Comparison of ENCODE assay signal across 8 mouse cellular contexts in the genomic region with DNA sequence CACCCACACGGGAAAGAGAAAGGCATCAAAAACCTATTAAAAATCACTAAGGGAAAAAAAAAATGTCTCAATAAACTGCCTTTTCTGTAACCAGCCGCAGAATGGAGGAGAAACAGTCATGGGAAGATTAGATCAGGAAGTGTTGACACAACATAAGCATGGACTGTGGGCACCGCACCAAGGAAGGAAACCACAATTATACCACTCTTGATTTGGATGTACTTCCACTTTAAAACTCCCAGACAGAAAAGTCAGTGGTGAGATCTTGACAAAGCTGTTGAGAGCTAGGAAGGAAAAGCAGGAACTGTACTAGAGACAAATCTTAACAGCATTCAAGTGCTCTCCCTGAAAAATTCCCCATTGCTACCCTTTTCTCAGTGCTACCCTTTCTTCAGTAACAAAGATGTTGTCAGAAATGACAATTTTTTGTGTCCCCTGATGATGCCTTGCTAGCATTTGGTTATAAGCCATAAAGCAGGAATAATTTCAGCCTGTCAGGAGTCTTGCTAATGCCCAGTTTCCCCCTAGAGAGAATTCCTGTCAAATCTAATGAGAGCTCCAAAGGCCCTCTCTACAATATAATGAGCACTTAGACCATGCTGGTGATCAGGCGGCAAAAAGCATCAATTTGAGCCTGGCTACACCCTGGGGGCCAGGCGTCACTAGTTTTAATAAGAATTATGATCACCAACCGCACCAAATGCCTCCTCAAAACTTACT. TPM values are rescaled to one million over a fixed set of nuclear protein-coding genes. Genes with fewer than 3 reads are reported as not detected.
DNase-seq lines count a peak whose midpoint lies in the region; ATAC-seq lines count a peak whose summit lies in the region.

No protein-coding gene starts in this region.

- no peak overlapping the region for H3K4me3 ChIP-seq in heart, embryonic 12.5 days
- 0 out of 2 replicates have a peak overlapping the region, but pooled peaks have one; percentile 6 for H3K4me3 ChIP-seq in embryonic facial prominence, embryonic 11.5 days (ENCODE audit: low read depth, low read length)
- H3K4me3 ChIP-seq in hindbrain, embryonic 16.5 days (ENCODE audit: low read length) = peak overlapping the region; percentile 29
- H3K4me3 ChIP-seq in midbrain, embryonic 14.5 days (replicated peaks; ENCODE audit: low read depth, low read length) = peak overlapping the region; percentile 91

- H3K36me3 ChIP-seq in heart, embryonic 12.5 days = no peaks in the 10 kb centered on the region; the same call in 1 of the 2 replicates
- peaks cover 5% of the 10 kb centered on the region for H3K36me3 ChIP-seq in embryonic facial prominence, embryonic 11.5 days (replicated peaks; ENCODE audit: control insufficient read depth, insufficient read depth, low read depth, low read length)
- H3K36me3 ChIP-seq in hindbrain, embryonic 16.5 days (ENCODE audit: control insufficient read depth, insufficient read depth, low read length) = no peaks in the 10 kb centered on the region
- no peaks in the 10 kb centered on the region for H3K36me3 ChIP-seq in midbrain, embryonic 14.5 days (ENCODE audit: control insufficient read depth, insufficient read depth, low read length)

- no peaks in the 10 kb centered on the region for H3K9me3 ChIP-seq in heart, embryonic 12.5 days (replicated peaks)
- no peaks in the 10 kb centered on the region for H3K9me3 ChIP-seq in embryonic facial prominence, embryonic 11.5 days (replicated peaks; ENCODE audit: control insufficient read depth, low read length)
- H3K9me3 ChIP-seq in hindbrain, embryonic 16.5 days (ENCODE audit: control insufficient read depth, low read length) = no peaks in the 10 kb centered on the region
- no peaks in the 10 kb centered on the region for H3K9me3 ChIP-seq in midbrain, embryonic 14.5 days (ENCODE audit: control insufficient read depth, low read length)

- 43% methylated on average over 6 of the region's 6 CpGs for WGBS in heart, embryonic 12.5 days
- 44% methylated on average over 6 of the region's 6 CpGs for whole genome bisulfite sequencing in embryonic facial prominence, embryonic 11.5 days
- 40% methylated on average over 6 of the region's 6 CpGs for WGBS in hindbrain, embryonic 16.5 days
- WGBS in midbrain, embryonic 14.5 days = 32% methylated on average over 6 of the region's 6 CpGs

- no peak overlapping the region; the same call in 1 of the 2 replicates for H3K4me2 ChIP-seq in heart, embryonic 12.5 days
- no peak overlapping the region for H3K4me2 ChIP-seq in embryonic facial prominence, embryonic 11.5 days (ENCODE audit: low read depth, low read length)
- peak overlapping the region; percentile 53 for H3K4me2 ChIP-seq in hindbrain, embryonic 16.5 days (ENCODE audit: low read length)
- peak overlapping the region; percentile 66 for H3K4me2 ChIP-seq in midbrain, embryonic 14.5 days (ENCODE audit: low read length)

- peaks cover 53% of the 10 kb centered on the region for H3K27me3 ChIP-seq in heart, embryonic 12.5 days (replicated peaks)
- H3K27me3 ChIP-seq in embryonic facial prominence, embryonic 11.5 days (ENCODE audit: control insufficient read depth, insufficient read depth, low read length) = no peaks in the 10 kb centered on the region
- no peaks in the 10 kb centered on the region for H3K27me3 ChIP-seq in hindbrain, embryonic 16.5 days (replicated peaks; ENCODE audit: control insufficient read depth, insufficient read depth, low read length)
- H3K27me3 ChIP-seq in midbrain, embryonic 14.5 days (ENCODE audit: control insufficient read depth, insufficient read depth, low read length) = no peaks in the 10 kb centered on the region

- ATAC-seq in heart, embryonic 12.5 days (ENCODE audit: insufficient number of reproducible peaks, low FRiP score) = no peak
- no peak for ATAC-seq in embryonic facial prominence, embryonic 11.5 days (replicated peaks; ENCODE audit: insufficient number of reproducible peaks, low FRiP score, low TSS enrichment, low read depth)
- ATAC-seq in hindbrain, embryonic 16.5 days = no peak
- ATAC-seq in midbrain, embryonic 14.5 days (ENCODE audit: low FRiP score, low TSS enrichment) = no peak

- peaks cover 31% of the 10 kb centered on the region for H3K4me1 ChIP-seq in heart, embryonic 12.5 days (replicated peaks)
- peaks cover 3% of the 10 kb centered on the region; the same call in 1 of the 2 replicates for H3K4me1 ChIP-seq in embryonic facial prominence, embryonic 11.5 days (ENCODE audit: control insufficient read depth, insufficient read depth, low read length)
- peaks cover 27% of the 10 kb centered on the region for H3K4me1 ChIP-seq in hindbrain, embryonic 16.5 days (ENCODE audit: control insufficient read depth, insufficient read depth, low read depth, low read length)
- peaks cover 44% of the 10 kb centered on the region for H3K4me1 ChIP-seq in midbrain, embryonic 14.5 days (ENCODE audit: control insufficient read depth, insufficient read depth, low read length)

- H3K9ac ChIP-seq in heart, embryonic 12.5 days = no peak overlapping the region
- H3K9ac ChIP-seq in embryonic facial prominence, embryonic 11.5 days (replicated peaks; ENCODE audit: low read length) = no peak overlapping the region
- H3K9ac ChIP-seq in hindbrain, embryonic 16.5 days (ENCODE audit: low read depth, low read length) = peak overlapping the region; percentile 13
- H3K9ac ChIP-seq in midbrain, embryonic 14.5 days (replicated peaks; ENCODE audit: low read length) = no peak overlapping the region

- no peak overlapping the region for H3K27ac ChIP-seq in heart, embryonic 12.5 days (ENCODE audit: poor library complexity, severe bottlenecking)
- no peak overlapping the region for H3K27ac ChIP-seq in embryonic facial prominence, embryonic 11.5 days (replicated peaks; ENCODE audit: low read depth, low read length)
- H3K27ac ChIP-seq in hindbrain, embryonic 16.5 days (ENCODE audit: low read depth, low read length) = no peak overlapping the region
- H3K27ac ChIP-seq in midbrain, embryonic 14.5 days (replicated peaks; ENCODE audit: low read depth, low read length) = no peak overlapping the region

- peak; percentile 48 for DNase-seq in heart, adult 8-10 months (ENCODE audit: low spot score)
- DNase-seq in embryonic facial prominence, embryonic 11.5 days (ENCODE audit: low spot score) = peak; percentile 40
- DNase-seq in midbrain, embryonic 14.5 days = peak; percentile 75
- no peak for DNase-seq in left cerebral cortex, adult 11 months (ENCODE audit: low spot score)
- no peak for DNase-seq in ovary, postnatal 14 days (ENCODE audit: low spot score)
- DNase-seq in layer of hippocampus, adult 8-10 months (ENCODE audit: low spot score in 2 of 2) = no peak

RNA-seq across cellular contexts. Expression of a gene that starts 5.4 kb away (rescaled TPM):
- total RNA-seq in heart, adult 8-10 months (2022) = 10 to 100 TPM in 1 of 4 experiments, 1 to 10 TPM in 3; 6.6 to 10.1 (median 7.9) TPM
- 11.1 and 13.3 TPM in 2 replicates for polyA plus RNA-seq in heart, embryonic 12.5 days (2016; fragmentation: Nextera tagmentation; extraction: Ambion mirVana)
- polyA plus RNA-seq in embryonic facial prominence, embryonic 11.5 days (2014; fragmentation: Nextera tagmentation; extraction: Ambion mirVana) = 40.1 and 40.9 TPM in 2 replicates
- 26.8 and 31.5 TPM in 2 replicates for polyA plus RNA-seq in hindbrain, embryonic 16.5 days (2015; fragmentation: Nextera tagmentation; extraction: Ambion mirVana)
- polyA plus RNA-seq in midbrain, embryonic 14.5 days (2014; fragmentation: Nextera tagmentation; extraction: Ambion mirVana) = 43.5 and 51.0 TPM in 2 replicates
- total RNA-seq in layer of hippocampus, adult 8-10 months (2022) = 10 to 100 TPM; 60.0 to 75.2 (median 70.1) TPM

Comparison
In these comparisons a context has a peak if more than half of its experiments do, and no peak if none do; other contexts are left out.
1. DNase-seq: peak in heart, adult 8-10 months (single experiment), embryonic facial prominence, embryonic 11.5 days (single experiment) and midbrain, embryonic 14.5 days (single experiment); none in left cerebral cortex, adult 11 months (single experiment), ovary, postnatal 14 days (single experiment) and layer of hippocampus, adult 8-10 months (0 of 2).
2. H3K4me2 ChIP-seq: peak in hindbrain, embryonic 16.5 days (single experiment) and midbrain, embryonic 14.5 days (single experiment); none in heart, embryonic 12.5 days (single experiment) and embryonic facial prominence, embryonic 11.5 days (single experiment).